ENCODE assay signal across 23 mouse cellular contexts in genomic region chr2:65393061-65393460, GRCm38 (mm10). TPM values are rescaled to one million over a fixed set of nuclear protein-coding genes. Genes with fewer than 3 reads are reported as not detected.
DNase-seq lines count a peak whose midpoint lies in the region; ATAC-seq lines count a peak whose summit lies in the region.
"Had no signal": no experiment of that assay in that cellular context is flagged by ENCODE, and none has a peak within 500 bp of the region (broad histone marks: within the 10 kb centered on the region; RNA-seq: fewer than 3 reads in every experiment).

No protein-coding gene starts in this region.

- peak; percentile 18 for DNase-seq in hindbrain, embryonic 10.5 days (ENCODE audit: low spot score)
- peak; percentile 11 for DNase-seq in retina, embryonic 14.5 days (ENCODE audit: low spot score)
- no peak for DNase-seq in kidney, postnatal 36 days
- no peak for DNase-seq in thymus, adult 18-20 months
- DNase-seq: adrenal gland, postnatal 10 days; cerebellum, adult 11-12 months; cerebellum, postnatal 25 days; gastrocnemius, postnatal 10 days; heart, adult 11 months; liver, embryonic 13.5 days; lung, embryonic 14.5 days; lung, postnatal 36 days; thymus, adult 2 months had no signal

- H3K4me1 ChIP-seq in hindbrain, embryonic 10.5 days (replicated peaks): 0 out of 2 replicates have a peak, but pooled peaks cover 3% of the 10 kb centered on the region
- no peaks in the 10 kb centered on the region for H3K4me1 ChIP-seq in hindbrain, embryonic 12.5 days
- H3K4me1 ChIP-seq in neural tube, embryonic 12.5 days: no peaks in the 10 kb centered on the region
- no peaks in the 10 kb centered on the region for H3K4me1 ChIP-seq in neural tube, embryonic 15.5 days
- H3K4me1 ChIP-seq in embryonic facial prominence, embryonic 13.5 days: no peaks in the 10 kb centered on the region
- H3K4me1 ChIP-seq: forebrain, embryonic 12.5 days; kidney, embryonic 15.5 days; limb, embryonic 13.5 days; liver, embryonic 13.5 days; stomach, embryonic 15.5 days had no signal

- no peak for ATAC-seq in hindbrain, embryonic 12.5 days (ENCODE audit: low FRiP score)
- ATAC-seq in neural tube, embryonic 12.5 days (ENCODE audit: low FRiP score, low read depth): peak; percentile 48; the same call in 1 of the 2 replicates
- no peak for ATAC-seq in neural tube, embryonic 15.5 days (ENCODE audit: low FRiP score)
- ATAC-seq in embryonic facial prominence, embryonic 13.5 days (ENCODE audit: insufficient number of reproducible peaks, insufficient read depth, low FRiP score, low TSS enrichment, low read depth): 0 out of 2 replicates have a peak, but pooled peaks have one; percentile 10
- ATAC-seq: intestine, embryonic 16.5 days; Patski had no signal

- H3K27ac ChIP-seq in hindbrain, embryonic 10.5 days: no peak overlapping the region
- no peak overlapping the region for H3K27ac ChIP-seq in hindbrain, embryonic 12.5 days
- no peak overlapping the region for H3K27ac ChIP-seq in neural tube, embryonic 12.5 days
- no peak overlapping the region for H3K27ac ChIP-seq in neural tube, embryonic 15.5 days (replicated peaks)
- H3K27ac ChIP-seq in embryonic facial prominence, embryonic 13.5 days: no peak overlapping the region
- H3K27ac ChIP-seq: forebrain, embryonic 12.5 days; kidney, embryonic 15.5 days; limb, embryonic 13.5 days; liver, embryonic 13.5 days; stomach, embryonic 15.5 days had no signal

- no peaks in the 10 kb centered on the region for H3K36me3 ChIP-seq in hindbrain, embryonic 10.5 days
- no peaks in the 10 kb centered on the region for H3K36me3 ChIP-seq in hindbrain, embryonic 12.5 days
- no peaks in the 10 kb centered on the region for H3K36me3 ChIP-seq in neural tube, embryonic 12.5 days
- H3K36me3 ChIP-seq in neural tube, embryonic 15.5 days: no peaks in the 10 kb centered on the region
- H3K36me3 ChIP-seq in embryonic facial prominence, embryonic 13.5 days: no peaks in the 10 kb centered on the region
- H3K36me3 ChIP-seq: forebrain, embryonic 12.5 days; kidney, embryonic 15.5 days; limb, embryonic 13.5 days; liver, embryonic 13.5 days; stomach, embryonic 15.5 days had no signal

- no peak overlapping the region for H3K9ac ChIP-seq in hindbrain, embryonic 12.5 days
- no peak overlapping the region for H3K9ac ChIP-seq in neural tube, embryonic 12.5 days
- H3K9ac ChIP-seq in neural tube, embryonic 15.5 days (replicated peaks): no peak overlapping the region
- H3K9ac ChIP-seq in embryonic facial prominence, embryonic 13.5 days: no peak overlapping the region
- H3K9ac ChIP-seq: forebrain, embryonic 12.5 days; kidney, embryonic 15.5 days; limb, embryonic 13.5 days; liver, embryonic 13.5 days; lung, embryonic 14.5 days; stomach, embryonic 15.5 days had no signal

- no peaks in the 10 kb centered on the region for H3K9me3 ChIP-seq in hindbrain, embryonic 10.5 days
- H3K9me3 ChIP-seq in hindbrain, embryonic 12.5 days (replicated peaks): no peaks in the 10 kb centered on the region
- H3K9me3 ChIP-seq in neural tube, embryonic 12.5 days: no peaks in the 10 kb centered on the region
- no peaks in the 10 kb centered on the region for H3K9me3 ChIP-seq in neural tube, embryonic 15.5 days (replicated peaks)
- H3K9me3 ChIP-seq in embryonic facial prominence, embryonic 13.5 days: no peaks in the 10 kb centered on the region
- H3K9me3 ChIP-seq: forebrain, embryonic 12.5 days; kidney, embryonic 15.5 days; limb, embryonic 13.5 days; liver, embryonic 13.5 days; stomach, embryonic 15.5 days had no signal

- no peaks in the 10 kb centered on the region for H3K27me3 ChIP-seq in hindbrain, embryonic 10.5 days (ENCODE audit: insufficient read depth, poor library complexity, severe bottlenecking)
- no peaks in the 10 kb centered on the region for H3K27me3 ChIP-seq in hindbrain, embryonic 12.5 days
- H3K27me3 ChIP-seq in neural tube, embryonic 12.5 days (replicated peaks): no peaks in the 10 kb centered on the region
- H3K27me3 ChIP-seq in neural tube, embryonic 15.5 days (replicated peaks): no peaks in the 10 kb centered on the region
- H3K27me3 ChIP-seq in embryonic facial prominence, embryonic 13.5 days: no peaks in the 10 kb centered on the region
- H3K27me3 ChIP-seq: forebrain, embryonic 12.5 days; kidney, embryonic 15.5 days; limb, embryonic 13.5 days; liver, embryonic 13.5 days; stomach, embryonic 15.5 days had no signal

- H3K4me2 ChIP-seq in hindbrain, embryonic 12.5 days (replicated peaks): no peak overlapping the region
- H3K4me2 ChIP-seq in neural tube, embryonic 12.5 days (replicated peaks): no peak overlapping the region
- no peak overlapping the region for H3K4me2 ChIP-seq in neural tube, embryonic 15.5 days
- no peak overlapping the region for H3K4me2 ChIP-seq in embryonic facial prominence, embryonic 13.5 days
- H3K4me2 ChIP-seq: forebrain, embryonic 12.5 days; kidney, embryonic 15.5 days; limb, embryonic 13.5 days; liver, embryonic 13.5 days; lung, embryonic 14.5 days; stomach, embryonic 15.5 days had no signal

- H3K4me3 ChIP-seq in hindbrain, embryonic 10.5 days: no peak overlapping the region
- no peak overlapping the region for H3K4me3 ChIP-seq in hindbrain, embryonic 12.5 days
- no peak overlapping the region for H3K4me3 ChIP-seq in neural tube, embryonic 12.5 days
- no peak overlapping the region for H3K4me3 ChIP-seq in neural tube, embryonic 15.5 days (replicated peaks)
- H3K4me3 ChIP-seq in embryonic facial prominence, embryonic 13.5 days: no peak overlapping the region
- H3K4me3 ChIP-seq: forebrain, embryonic 12.5 days; kidney, embryonic 15.5 days; limb, embryonic 13.5 days; liver, embryonic 13.5 days; stomach, embryonic 15.5 days had no signal

- 71% methylated on average over 4 of the region's 4 CpGs for WGBS in hindbrain, embryonic 10.5 days
- whole genome bisulfite sequencing in hindbrain, embryonic 12.5 days: 58% methylated on average over 4 of the region's 4 CpGs
- WGBS in neural tube, embryonic 12.5 days: 64% methylated on average over 4 of the region's 4 CpGs
- 61% methylated on average over 4 of the region's 4 CpGs for WGBS in neural tube, embryonic 15.5 days
- WGBS in embryonic facial prominence, embryonic 13.5 days: 74% methylated on average over 4 of the region's 4 CpGs

RNA-seq across cellular contexts. Expression of gene Slc38a11, which starts 29.2 kb away (rescaled TPM):
- 0.14 and 0.17 TPM in 2 replicates for polyA plus RNA-seq in hindbrain, embryonic 10.5 days (2016; fragmentation: Nextera tagmentation; extraction: Ambion mirVana)
- polyA plus RNA-seq in hindbrain, embryonic 12.5 days (2016; fragmentation: Nextera tagmentation; extraction: Ambion mirVana): 0.30 and 0.34 TPM in 2 replicates
- 0.23 and 0.24 TPM in 2 replicates for polyA plus RNA-seq in neural tube, embryonic 12.5 days (2016; fragmentation: Nextera tagmentation; extraction: Ambion mirVana)
- polyA plus RNA-seq in neural tube, embryonic 15.5 days (2015; fragmentation: Nextera tagmentation; extraction: Ambion mirVana): 1.1 TPM in 2 replicates
- 0.27 TPM in 1 of 2 replicates, not detected in the other for polyA plus RNA-seq in embryonic facial prominence, embryonic 13.5 days (2015; fragmentation: Nextera tagmentation; extraction: Ambion mirVana)
- polyA plus RNA-seq: liver, embryonic 13.5 days; lung, embryonic 14.5 days; Patski; thymus, adult 2 months had no signal

Comparison
In these comparisons a context has a peak if more than half of its experiments do, and no peak if none do; other contexts are left out.
1. ATAC-seq: peak in neural tube, embryonic 12.5 days (single experiment) and embryonic facial prominence, embryonic 13.5 days (single experiment); none in hindbrain, embryonic 12.5 days (single experiment) and neural tube, embryonic 15.5 days (single experiment).
2. DNase-seq: peak in hindbrain, embryonic 10.5 days (single experiment) and retina, embryonic 14.5 days (single experiment); none in kidney, postnatal 36 days (0 of 2) and thymus, adult 18-20 months (0 of 2).